Comparison of ENCODE assay signal across 27 mouse cellular contexts in genomic region chr10:28193630-28194029, GRCm38 (mm10).
DNase-seq lines count a peak whose midpoint lies in the region; ATAC-seq and TF ChIP-seq lines count a peak whose summit lies in the region.
"Had no signal": no experiment of that assay in that cellular context is flagged by ENCODE, and none has a peak within 500 bp of the region (broad histone marks: within the 10 kb centered on the region; RNA-seq: fewer than 3 reads in every experiment).

No protein-coding gene starts in this region.

- no peaks in the 10 kb centered on the region for H3K36me3 ChIP-seq in lung, embryonic 16.5 days (ENCODE audit: control insufficient read depth, insufficient read depth, low read length)
- H3K36me3 ChIP-seq in lung, postnatal 0 days (ENCODE audit: insufficient read depth, low read length) = no peaks in the 10 kb centered on the region
- H3K36me3 ChIP-seq: embryonic facial prominence, embryonic 13.5 days; forebrain, embryonic 12.5 days; G1E; hindbrain, embryonic 10.5 days; hindbrain, embryonic 13.5 days had no signal

- H3K4me2 ChIP-seq in lung, embryonic 16.5 days (ENCODE audit: low read depth, low read length) = no peak overlapping the region
- H3K4me2 ChIP-seq in lung, postnatal 0 days (replicated peaks; ENCODE audit: low read depth, low read length) = no peak overlapping the region
- H3K4me2 ChIP-seq: embryonic facial prominence, embryonic 13.5 days; forebrain, embryonic 12.5 days; heart, embryonic 11.5 days; hindbrain, embryonic 13.5 days had no signal

- TF ChIP-seq EP300 in lung, postnatal 0 days (IDR thresholded peaks at IDR 0.05) = no peak

- intact Hi-C loops in gastrocnemius, adult 2 months (cut with DNase I) = no loop called here

- TF ChIP-seq CTCF in lung, postnatal 0 days (IDR thresholded peaks at IDR 0.05) = no peak
- no peak for TF ChIP-seq CTCF in gastrocnemius, adult 2 months (IDR thresholded peaks at IDR 0.05)

- H3K4me1 ChIP-seq in lung, embryonic 16.5 days (replicated peaks; ENCODE audit: control insufficient read depth, insufficient read depth, low read length) = peaks cover 4% of the 10 kb centered on the region; the same call in 1 of the 2 replicates
- H3K4me1 ChIP-seq in lung, postnatal 0 days (ENCODE audit: insufficient read depth, low read depth, low read length) = no peaks in the 10 kb centered on the region
- H3K4me1 ChIP-seq: embryonic facial prominence, embryonic 13.5 days; forebrain, embryonic 12.5 days; hindbrain, embryonic 10.5 days; hindbrain, embryonic 13.5 days had no signal

- WGBS in lung, embryonic 16.5 days = 52% methylated on average over 5 of the region's 5 CpGs
- WGBS in lung, postnatal 0 days = 56% methylated on average over 5 of the region's 5 CpGs

- H3K27ac ChIP-seq in lung, embryonic 16.5 days (ENCODE audit: low read length) = no peak overlapping the region
- no peak overlapping the region for H3K27ac ChIP-seq in lung, postnatal 0 days (ENCODE audit: low read length)
- no peak overlapping the region for H3K27ac ChIP-seq in gastrocnemius, adult 2 months
- H3K27ac ChIP-seq: embryonic facial prominence, embryonic 13.5 days; forebrain, embryonic 12.5 days; hindbrain, embryonic 10.5 days; hindbrain, embryonic 13.5 days had no signal

- H3K9ac ChIP-seq in lung, embryonic 16.5 days (ENCODE audit: low read length) = no peak overlapping the region
- no peak overlapping the region for H3K9ac ChIP-seq in lung, postnatal 0 days (replicated peaks; ENCODE audit: low read depth)
- H3K9ac ChIP-seq: embryonic facial prominence, embryonic 13.5 days; forebrain, embryonic 12.5 days; hindbrain, embryonic 13.5 days had no signal

- H3K4me3 ChIP-seq in lung, embryonic 16.5 days (ENCODE audit: low read length) = no peak overlapping the region
- no peak overlapping the region for H3K4me3 ChIP-seq in lung, postnatal 0 days (ENCODE audit: low read depth, low read length)
- no peak overlapping the region for H3K4me3 ChIP-seq in gastrocnemius, adult 2 months
- H3K4me3 ChIP-seq: embryonic facial prominence, embryonic 13.5 days; erythroblast, embryonic 14.5 days; forebrain, embryonic 12.5 days; hindbrain, embryonic 10.5 days; hindbrain, embryonic 13.5 days had no signal

- H3K27me3 ChIP-seq in lung, embryonic 16.5 days (ENCODE audit: control insufficient read depth, insufficient read depth, low read depth, low read length) = no peaks in the 10 kb centered on the region
- H3K27me3 ChIP-seq in lung, postnatal 0 days (replicated peaks; ENCODE audit: insufficient read depth, low read length) = no peaks in the 10 kb centered on the region
- H3K27me3 ChIP-seq: CH12.LX; embryonic facial prominence, embryonic 13.5 days; forebrain, embryonic 12.5 days; hindbrain, embryonic 13.5 days had no signal

- peak; percentile 59 for ATAC-seq in lung, embryonic 16.5 days (ENCODE audit: low read depth)
- no peak; the same call in 1 of the 2 replicates for ATAC-seq in lung, postnatal 0 days
- 0 out of 2 replicates have a peak, but pooled peaks have one; percentile 8 for ATAC-seq in common myeloid progenitor, adult 5-6 weeks (replicated peaks; ENCODE audit: low read depth, poor library complexity, severe bottlenecking)
- ATAC-seq: activated CD4-positive, CD25-positive, alpha-beta regulatory T cell, adult 4 months; forebrain, embryonic 16.5 days; hindbrain, embryonic 16.5 days had no signal

- DNase-seq in lung, postnatal 0 days (ENCODE audit: low spot score) = no peak
- DNase-seq in 3T3-L1 (ENCODE audit: low read depth, low spot score) (peak; percentile 20), 416B (ENCODE audit: low read depth) (peak; percentile 8)
- DNase-seq in gastrocnemius, adult 2 months = no peak
- no peak for DNase-seq in spleen, adult 12 weeks (ENCODE audit: low spot score)
- DNase-seq in right cerebral cortex, postnatal 36 days (ENCODE audit: low spot score in 2 of 2) = no peak
- DNase-seq: adrenal gland, adult 8-10 months; adrenal gland, postnatal 25 days; B cell, adult 2 months; cerebellum, adult 18-20 months; cerebellum, adult 9-10 months; cerebellum, postnatal 14 days; gastrocnemius, postnatal 14 days; heart, adult 11 months had no signal

- H3K9me3 ChIP-seq in lung, embryonic 16.5 days (ENCODE audit: control insufficient read depth, low read length) = no peaks in the 10 kb centered on the region
- no peaks in the 10 kb centered on the region for H3K9me3 ChIP-seq in lung, postnatal 0 days (ENCODE audit: low read length)
- H3K9me3 ChIP-seq: embryonic facial prominence, embryonic 13.5 days; forebrain, embryonic 12.5 days; G1E; hindbrain, embryonic 10.5 days; hindbrain, embryonic 13.5 days had no signal

Comparison
In these comparisons a context has a peak if more than half of its experiments do, and no peak if none do; other contexts are left out.
1. DNase-seq: peak in 3T3-L1 (single experiment) and 416B (single experiment); none in lung, postnatal 0 days (single experiment), gastrocnemius, adult 2 months (single experiment), spleen, adult 12 weeks (single experiment) and right cerebral cortex, postnatal 36 days (0 of 2).